Mouse (Mus musculus) thymus, adult 2 months (tissue): ENCODE data around the gene Usp20.

Experiments used
- CTCF ChIP-seq: fragments of 200-500 bp; IDR thresholded peaks from 2 replicates; pipeline ENCODE4 v1.5.1; 2012; ENCODE audit warnings: mild to moderate bottlenecking, control low read depth, low read length, moderate library complexity, borderline replicate concordance; ENCODE audit not compliant: control insufficient read depth, poor library complexity, insufficient read depth; ENCODE audit errors: extremely low read depth
- POLR2A ChIP-seq: fragments of 200-500 bp; IDR thresholded peaks from 2 replicates; pipeline ENCODE4 v1.6.1; 2012; ENCODE audit warnings: mild to moderate bottlenecking, low read length, control low read depth, moderate library complexity; ENCODE audit not compliant: control insufficient read depth, poor library complexity, insufficient read depth; ENCODE audit errors: extremely low read depth

DNA sequence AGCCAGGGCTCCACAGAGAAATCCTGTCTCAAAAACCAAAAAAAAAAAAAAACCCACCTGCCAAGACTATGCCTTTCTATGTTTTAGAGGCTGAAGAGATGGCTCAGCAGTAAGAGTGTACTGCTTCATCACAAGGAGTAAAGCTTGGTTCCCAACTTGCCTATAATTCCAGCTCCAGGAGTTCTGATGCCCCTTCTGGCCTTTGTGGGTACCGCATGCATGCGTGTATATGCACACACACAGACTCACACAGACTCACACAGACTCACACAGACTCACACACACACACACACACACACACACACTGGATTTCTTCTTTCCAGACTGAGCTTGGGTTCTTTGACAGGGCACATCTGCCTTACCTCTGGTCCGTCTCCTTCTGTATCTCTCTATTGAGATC is 58.0 kb downstream of the Usp20 start:
- TF ChIP-seq CTCF (no peak), POLR2A (no peak)
